Mouse (Mus musculus) left cerebral cortex, postnatal 25 days (tissue): Measurements from ENCODE around the gene Syn3. TPM values are rescaled to one million over a fixed set of nuclear protein-coding genes. Genes with fewer than 3 reads are reported as not detected.
"Not testable (repeated sequence)": the region's sequence is repeated elsewhere in the genome, so short reads cannot be mapped to it uniquely, and the experiment has no call there.

Experiments used
- DNase-seq, 2 experiments: peaks; one replicate each; pipeline ENCODE4 v3.0.0; 2022; ENCODE audit warnings: low spot score in 2 of 2, mixed read lengths in 1 of 2
- intact Hi-C: fragments of 180-260 bp; cut with DNase I; formaldehyde crosslinking; loops from one replicate; pipeline ENCODE4 v1.15.1; 2025
- total RNA-seq, 2 experiments: library from RNA; stranded (reverse); gene quantifications; 2 replicates each; pipeline ENCODE4 v1.2.3; 2021

Gene Syn3
- total RNA-seq, 2 experiments from 2014 or later, result 26.1 to 31.8 TPM

DNA sequence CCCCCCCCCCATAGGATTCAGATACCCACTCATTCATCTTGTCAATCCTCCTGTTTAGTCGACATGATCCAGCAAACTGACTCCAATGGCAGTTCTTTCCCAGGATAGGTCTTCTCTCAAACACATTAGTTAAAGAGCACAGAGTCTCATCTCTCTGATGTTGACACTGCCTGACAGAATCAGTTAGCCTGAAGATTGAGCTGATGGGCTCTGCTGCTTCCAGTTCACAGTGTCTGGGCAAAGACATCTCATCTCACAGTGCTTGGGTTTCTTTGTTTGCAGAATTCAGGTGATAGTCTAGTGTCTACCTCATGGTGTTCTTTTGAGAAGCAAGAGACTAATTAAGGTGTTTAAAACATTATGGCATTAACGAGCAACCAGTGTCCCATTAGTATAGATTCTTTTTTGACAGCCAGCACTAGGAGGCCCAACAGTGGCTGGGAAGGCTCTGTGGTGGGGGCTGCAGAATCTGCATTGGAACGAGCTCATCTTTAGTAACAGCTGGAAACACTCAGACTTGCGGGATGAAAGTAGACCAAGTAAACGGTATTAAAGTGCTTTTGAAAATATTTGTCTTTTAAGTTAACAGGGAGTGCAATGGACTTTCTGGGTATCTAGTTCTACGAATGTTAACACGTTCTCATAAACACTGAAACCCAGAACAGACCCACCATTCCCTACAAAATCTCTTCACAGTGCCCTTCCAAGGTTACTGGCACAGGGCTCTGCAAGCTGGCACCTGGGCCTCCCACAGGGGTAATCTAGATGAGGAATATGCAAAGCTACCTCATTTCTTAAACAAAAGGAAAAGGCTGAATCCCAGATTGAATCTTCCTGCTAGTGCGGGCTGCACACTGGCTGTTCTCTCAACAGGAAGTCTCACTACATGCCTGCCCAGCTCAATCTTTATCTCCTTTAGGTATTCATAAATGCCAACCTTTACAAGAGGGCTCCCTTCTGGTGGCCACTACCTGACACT lies 24.2 kb downstream of the Syn3 start:
- intact Hi-C loops, result loop anchor here (1.0 kb wide), 1 partner anchor 24 kb away; the partner anchor contains the start of gene Syn3
- no peak for DNase-seq

- intact Hi-C loops, result loop anchor here (1.0 to 2.0 kb wide), 2 partner anchors 25 to 257 kb away; partner anchors contain the start of gene Syn3
- DNase-seq, result peak; percentile 42 to 45
Observed at GRCm38 (mm10) chr10:86473637-86474154, 25.0 kb downstream of the Syn3 start.

DNA sequence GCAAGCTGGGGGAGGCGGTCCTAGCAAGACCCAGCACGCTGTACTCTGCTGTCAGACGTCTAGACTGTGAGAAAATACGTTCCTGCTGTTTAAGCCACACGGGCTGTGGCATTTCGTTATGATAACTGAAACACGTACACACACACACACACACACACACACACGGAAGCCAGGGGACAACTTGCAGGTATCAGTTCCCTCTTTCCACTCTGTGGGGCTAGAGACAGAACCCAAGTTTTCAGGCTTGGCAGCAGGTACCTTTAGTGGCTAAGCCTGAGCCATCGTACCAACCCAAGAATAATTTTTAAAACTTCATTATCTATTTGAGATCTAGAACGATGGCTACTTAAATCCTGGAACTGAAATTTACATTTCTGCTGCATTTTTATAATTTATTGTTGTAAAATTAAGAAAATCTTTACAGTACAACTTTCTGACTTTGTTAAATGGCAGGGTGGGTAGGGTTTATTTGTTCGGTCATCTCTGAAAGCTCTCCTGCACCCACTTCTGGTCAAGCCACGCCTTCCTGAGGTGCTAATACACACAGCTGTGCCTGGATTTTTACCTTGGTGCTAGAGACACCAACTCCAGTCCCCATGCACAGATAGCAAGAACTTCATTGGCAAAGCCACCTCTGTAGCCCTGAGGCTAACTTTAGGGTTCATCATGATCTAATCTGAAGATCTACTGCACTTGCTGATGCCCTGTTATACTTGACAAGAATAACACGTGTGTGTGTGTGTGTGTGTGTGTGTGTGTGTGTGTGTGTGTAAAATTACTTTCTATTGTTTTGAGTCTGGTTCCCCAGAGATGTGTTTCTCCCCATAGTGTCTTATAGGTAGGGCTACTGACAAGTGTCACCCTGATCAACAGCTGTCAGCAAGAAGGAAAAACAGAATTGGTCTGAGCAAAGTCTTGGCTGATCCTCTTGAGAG lies 29.8 kb downstream of the Syn3 start:
- DNase-seq, result no peak
- intact Hi-C loops, result no loop called here

DNA sequence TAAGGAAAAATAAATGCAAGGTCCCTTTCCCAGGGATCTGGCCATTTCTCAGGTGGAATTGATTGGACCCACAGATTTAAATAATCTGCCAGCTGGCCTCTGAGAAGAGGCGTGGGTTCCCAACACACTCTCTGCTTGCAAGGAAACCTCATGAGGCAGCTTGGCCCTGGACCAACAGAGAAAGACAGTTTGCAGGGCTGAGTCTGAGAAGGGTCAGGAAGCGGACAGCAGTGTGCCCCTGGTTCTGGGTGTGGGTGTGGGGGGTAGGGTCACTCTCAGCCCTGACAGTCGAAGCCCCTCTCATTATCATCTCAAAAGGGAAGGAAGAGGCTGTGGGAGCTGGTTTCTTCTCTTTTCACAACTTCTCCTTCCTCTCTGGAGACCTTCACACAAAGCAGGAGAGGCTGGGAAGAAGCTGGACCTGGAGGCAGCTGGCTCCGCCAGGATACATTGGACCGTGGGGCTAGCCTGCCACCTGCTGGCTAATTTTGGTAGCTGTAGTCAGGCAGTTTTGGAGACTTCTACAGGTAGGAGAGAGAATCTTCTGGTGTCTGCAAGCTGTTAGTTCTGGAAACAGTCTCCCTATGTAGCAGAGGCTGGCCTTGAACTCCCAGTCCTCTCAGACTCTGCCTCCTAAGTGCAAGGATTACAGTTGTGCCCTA lies 35.0 kb downstream of the Syn3 start:
- peak; percentile 83 to 86 for DNase-seq
- intact Hi-C loops, result loop anchor here (1.0 to 2.0 kb wide), 2 partner anchors 398 to 495 kb away; no protein-coding TSS in a partner anchor

- intact Hi-C loops, result loop anchor here (10.0 kb wide), 1 partner anchor 275 kb away; no protein-coding TSS in a partner anchor
- DNase-seq, result no peak
Observed at GRCm38 (mm10) chr10:86459643-86460042, 39.1 kb downstream of the Syn3 start.

GRCm38 (mm10) chr10:86457665-86458209 lies 41.0 kb downstream of the Syn3 start:
- DNase-seq, result peak; percentile 22 to 46
- intact Hi-C loops, result loop anchor here (10.0 kb wide), 1 partner anchor 273 kb away; no protein-coding TSS in a partner anchor

GRCm38 (mm10) chr10:86457195-86457594 lies 41.5 kb downstream of the Syn3 start:
- intact Hi-C loops, result loop anchor here (10.0 kb wide), 1 partner anchor 272 kb away; no protein-coding TSS in a partner anchor

GRCm38 (mm10) chr10:86455296-86456055 lies 43.2 kb downstream of the Syn3 start:
- intact Hi-C loops, result loop anchor here (10.0 kb wide), 1 partner anchor 271 kb away; no protein-coding TSS in a partner anchor
- no peak for DNase-seq

More at GRCm38 (mm10) chr10:86457195-86457594, 41.5 kb downstream of the Syn3 start:
- peak in 1 of 2 experiments; percentile 45 for DNase-seq

DNA sequence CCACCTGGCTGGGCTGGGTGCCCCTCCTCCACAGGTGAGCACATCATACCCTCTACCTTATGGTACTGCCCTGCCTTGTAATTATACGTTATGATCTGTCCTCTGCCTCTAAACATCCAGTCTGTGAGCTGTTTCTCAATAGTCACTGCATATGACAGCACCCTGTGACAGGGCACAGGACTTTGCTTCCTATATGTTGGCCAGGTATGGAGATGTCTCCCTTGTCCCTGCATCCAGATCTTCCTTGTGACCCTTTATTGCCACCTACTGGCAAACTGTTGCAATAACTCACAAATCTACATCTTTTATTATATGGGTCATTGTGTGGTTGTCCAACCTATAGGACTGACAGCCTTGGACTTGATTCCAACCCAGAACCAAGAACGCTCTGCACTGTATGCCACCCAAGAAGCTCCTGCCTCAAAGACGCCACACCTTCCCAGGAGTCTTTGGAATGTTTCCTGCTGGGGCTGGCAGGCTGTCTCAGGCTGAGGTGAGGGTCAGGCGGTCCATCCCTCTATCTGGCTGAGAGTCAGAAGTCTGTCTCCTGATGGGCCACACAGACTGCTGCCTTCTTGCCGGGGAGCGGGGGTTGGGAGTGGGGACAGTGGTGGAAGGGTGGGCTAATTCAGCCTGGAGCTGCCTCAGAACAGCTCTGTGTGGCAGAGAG lies 46.2 kb downstream of the Syn3 start:
- DNase-seq, result peak; percentile 50 to 70
- intact Hi-C loops, result loop anchor here (1.0 to 10.0 kb wide), 3 partner anchors 150 to 388 kb away; no protein-coding TSS in a partner anchor

DNA sequence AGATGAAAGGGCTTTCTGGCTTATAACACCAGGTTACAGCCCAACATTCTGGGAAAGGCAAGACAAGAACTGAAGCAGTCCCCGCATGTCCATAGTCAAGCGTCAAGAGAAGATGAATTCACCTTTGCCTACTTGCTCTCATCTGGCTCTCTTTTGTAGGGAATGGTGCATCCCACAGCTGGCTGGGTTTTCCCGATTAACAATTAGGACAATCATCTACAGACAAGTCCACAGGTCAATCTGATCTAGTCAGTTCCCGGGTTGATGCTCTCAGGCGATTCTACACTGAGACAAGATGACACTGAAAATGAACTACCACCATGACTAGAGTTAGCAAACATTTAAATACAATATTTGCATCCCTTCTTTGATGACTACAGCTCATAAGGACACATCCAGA lies 47.4 kb downstream of the Syn3 start:
- intact Hi-C loops, result loop anchor here (10.0 kb wide), 1 partner anchor 266 kb away; no protein-coding TSS in a partner anchor

DNA sequence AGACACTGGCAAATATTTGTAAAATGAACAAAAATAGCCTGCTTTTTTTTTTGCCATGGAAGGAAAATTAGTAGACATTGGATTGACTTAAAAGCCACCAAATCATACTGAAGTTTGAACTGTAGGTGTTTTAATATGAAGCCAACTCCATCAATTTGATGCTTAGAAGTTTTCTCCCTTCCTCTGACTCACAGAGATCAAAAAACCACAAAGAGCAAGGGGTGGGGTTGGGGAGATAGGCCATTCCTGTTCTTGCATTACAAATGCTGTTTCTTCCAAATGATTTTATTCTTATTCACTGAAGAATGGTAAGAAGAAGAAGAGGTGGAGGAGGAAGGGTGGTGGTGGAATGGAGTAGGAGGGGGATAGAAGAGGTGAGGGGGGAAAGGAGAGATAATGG lies 52.0 kb downstream of the Syn3 start:
- intact Hi-C loops, result no loop called here
- DNase-seq, result no peak

More for the DNA sequence above, 47.4 kb downstream of the Syn3 start:
- no peak for DNase-seq

DNA sequence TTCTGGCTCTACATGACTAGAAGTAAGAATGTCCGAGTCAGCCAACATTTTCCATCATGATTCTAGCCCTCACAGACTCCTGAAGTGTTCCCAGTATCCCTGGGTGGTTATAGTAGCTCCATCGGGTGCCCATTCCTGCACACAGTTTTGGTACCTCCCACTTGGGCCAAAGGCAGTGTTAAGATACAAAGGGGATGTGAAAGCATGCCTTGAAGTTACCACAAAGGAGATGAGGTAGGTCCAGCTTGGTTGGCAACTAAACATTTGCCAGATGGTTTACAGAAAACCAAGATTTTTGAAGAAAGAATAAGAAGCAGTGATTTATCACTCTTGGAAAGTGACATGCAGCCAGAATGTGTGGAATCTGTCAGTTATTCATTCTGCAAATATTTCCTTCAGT lies 53.5 kb downstream of the Syn3 start:
- intact Hi-C loops, result no loop called here

DNA sequence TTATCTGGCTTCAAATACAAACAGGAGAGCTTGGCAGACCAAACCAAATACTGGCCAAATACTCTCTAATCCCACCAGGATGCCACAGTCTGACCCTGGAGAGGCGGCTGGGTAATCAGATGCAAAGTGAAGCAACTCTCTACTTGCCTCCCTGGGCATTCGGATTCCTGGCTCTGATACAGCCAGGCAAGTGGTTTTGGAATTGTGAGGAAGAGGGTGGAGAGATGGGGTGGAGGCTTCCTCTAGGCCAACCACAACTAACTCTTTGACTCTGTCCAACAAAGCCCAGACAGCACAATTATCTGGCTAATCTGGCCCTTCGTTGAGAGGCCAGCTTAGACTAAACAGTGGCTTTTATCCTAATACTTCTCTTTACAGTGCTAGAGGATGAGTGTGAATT lies 54.0 kb downstream of the Syn3 start:
- DNase-seq, result no peak
- intact Hi-C loops, result no loop called here

More for the DNA sequence above, 53.5 kb downstream of the Syn3 start:
- DNase-seq, result no peak

DNA sequence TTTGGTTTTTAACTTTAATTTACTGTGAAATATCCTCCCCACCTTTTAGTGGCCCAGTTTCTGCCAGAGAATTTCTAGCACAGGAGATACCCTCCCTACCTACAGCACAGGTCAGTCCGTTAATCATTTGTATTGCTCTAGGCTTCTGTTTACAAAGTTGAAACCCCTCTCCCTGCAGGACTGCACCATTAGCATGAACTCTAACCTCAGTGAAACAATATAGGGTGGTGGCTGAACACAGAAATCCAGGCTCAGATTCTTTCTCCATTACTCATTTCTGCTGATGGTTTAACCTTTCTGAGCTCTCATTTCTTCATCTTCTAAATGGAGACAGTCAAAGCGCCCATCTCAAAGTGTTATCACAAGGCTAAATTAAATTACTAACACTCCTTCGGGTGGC lies 56.9 kb downstream of the Syn3 start:
- intact Hi-C loops, result no loop called here
- no peak for DNase-seq

GRCm38 (mm10) chr10:86439640-86440039 lies 59.1 kb downstream of the Syn3 start:
- peak; percentile 24 to 59 for DNase-seq
- intact Hi-C loops, result no loop called here

DNA sequence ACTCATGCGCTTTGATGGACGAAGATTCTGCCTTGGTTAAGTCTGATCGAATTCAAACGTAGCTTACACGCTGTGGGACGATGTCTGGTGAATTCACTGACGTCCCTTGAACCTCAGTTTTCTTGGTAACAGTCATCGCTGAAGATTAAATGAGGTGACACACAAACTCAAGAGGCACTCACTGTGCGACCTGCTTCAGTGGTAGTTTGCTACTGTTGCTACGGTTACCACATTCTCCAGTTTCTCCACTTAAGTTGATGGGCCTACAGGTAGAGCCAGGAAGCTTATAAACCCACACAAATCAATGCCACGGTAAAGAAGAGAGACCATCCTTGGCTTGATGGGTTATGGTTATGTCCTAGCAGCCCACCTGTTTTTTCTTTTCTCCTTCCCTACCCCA lies 61.4 kb downstream of the Syn3 start:
- DNase-seq, result no peak
- intact Hi-C loops, result no loop called here

- intact Hi-C loops, result not testable (repeated sequence)
Observed at GRCm38 (mm10) chr10:86435006-86435405, 63.7 kb downstream of the Syn3 start.

More at GRCm38 (mm10) chr10:86435006-86435405, 63.7 kb downstream of the Syn3 start:
- not testable (repeated sequence) for DNase-seq
